Comparison of ENCODE assay signal across 9 mouse cellular contexts in genomic region chr14:23640665-23641064, GRCm38 (mm10).
DNase-seq lines count a peak whose midpoint lies in the region; ATAC-seq and TF ChIP-seq lines count a peak whose summit lies in the region.
"Had no signal": no experiment of that assay in that cellular context is flagged by ENCODE, and none has a peak within 500 bp of the region (broad histone marks: within the 10 kb centered on the region; RNA-seq: fewer than 3 reads in every experiment).

No protein-coding gene starts in this region.

- H3K4me1 ChIP-seq in hindbrain, postnatal 0 days (ENCODE audit: insufficient read depth, low read length), result 0 out of 2 replicates have a peak, but pooled peaks cover 6% of the 10 kb centered on the region
- no peaks in the 10 kb centered on the region for H3K4me1 ChIP-seq in hindbrain, embryonic 16.5 days (ENCODE audit: control insufficient read depth, insufficient read depth, low read depth, low read length)
- peaks cover 11% of the 10 kb centered on the region for H3K4me1 ChIP-seq in limb, embryonic 15.5 days
- H3K4me1 ChIP-seq in limb, embryonic 10.5 days, result peaks cover 9% of the 10 kb centered on the region; the same call in 1 of the 2 replicates
- H3K4me1 ChIP-seq: embryonic facial prominence, embryonic 15.5 days had no signal

- no peak for ATAC-seq in hindbrain, postnatal 0 days
- ATAC-seq in hindbrain, embryonic 16.5 days, result no peak
- no peak for ATAC-seq in limb, embryonic 15.5 days (ENCODE audit: insufficient number of reproducible peaks, low FRiP score, low TSS enrichment, low read depth)
- ATAC-seq in megakaryocyte-erythroid progenitor cell, adult 5-6 weeks (replicated peaks; ENCODE audit: low FRiP score, low TSS enrichment, poor library complexity, severe bottlenecking), result no peak

- H3K9ac ChIP-seq in hindbrain, postnatal 0 days (replicated peaks; ENCODE audit: low read length), result no peak overlapping the region
- H3K9ac ChIP-seq in hindbrain, embryonic 16.5 days (ENCODE audit: low read depth, low read length), result no peak overlapping the region
- no peak overlapping the region for H3K9ac ChIP-seq in limb, embryonic 15.5 days
- H3K9ac ChIP-seq: embryonic facial prominence, embryonic 15.5 days had no signal

- H3K4me3 ChIP-seq in hindbrain, postnatal 0 days (ENCODE audit: low read length), result no peak overlapping the region
- no peak overlapping the region for H3K4me3 ChIP-seq in hindbrain, embryonic 16.5 days (ENCODE audit: low read length)
- H3K4me3 ChIP-seq in limb, embryonic 15.5 days, result no peak overlapping the region
- H3K4me3 ChIP-seq in limb, embryonic 10.5 days, result no peak overlapping the region
- H3K4me3 ChIP-seq: embryonic facial prominence, embryonic 15.5 days had no signal

- H3K27ac ChIP-seq in hindbrain, postnatal 0 days, result no peak overlapping the region
- no peak overlapping the region for H3K27ac ChIP-seq in hindbrain, embryonic 16.5 days (ENCODE audit: low read depth, low read length)
- H3K27ac ChIP-seq in limb, embryonic 15.5 days, result peak overlapping the region; percentile 1; the same call in 1 of the 2 replicates
- no peak overlapping the region for H3K27ac ChIP-seq in limb, embryonic 10.5 days
- H3K27ac ChIP-seq: embryonic facial prominence, embryonic 15.5 days had no signal

- H3K4me2 ChIP-seq in hindbrain, postnatal 0 days (ENCODE audit: low read depth, low read length), result no peak overlapping the region
- no peak overlapping the region for H3K4me2 ChIP-seq in hindbrain, embryonic 16.5 days (ENCODE audit: low read length)
- no peak overlapping the region for H3K4me2 ChIP-seq in limb, embryonic 15.5 days
- H3K4me2 ChIP-seq: embryonic facial prominence, embryonic 15.5 days had no signal

- peak; percentile 44 for TF ChIP-seq CTCF in hindbrain, postnatal 0 days (IDR thresholded peaks at IDR 0.05; ENCODE audit: low read depth)

- no peaks in the 10 kb centered on the region for H3K9me3 ChIP-seq in hindbrain, postnatal 0 days (ENCODE audit: low read length)
- no peaks in the 10 kb centered on the region for H3K9me3 ChIP-seq in hindbrain, embryonic 16.5 days (ENCODE audit: control insufficient read depth, low read length)
- no peaks in the 10 kb centered on the region for H3K9me3 ChIP-seq in limb, embryonic 15.5 days
- H3K9me3 ChIP-seq in limb, embryonic 10.5 days (replicated peaks), result no peaks in the 10 kb centered on the region
- H3K9me3 ChIP-seq: embryonic facial prominence, embryonic 15.5 days had no signal

- no peaks in the 10 kb centered on the region for H3K36me3 ChIP-seq in hindbrain, postnatal 0 days (ENCODE audit: insufficient read depth, low read length)
- H3K36me3 ChIP-seq in hindbrain, embryonic 16.5 days (ENCODE audit: control insufficient read depth, insufficient read depth, low read length), result no peaks in the 10 kb centered on the region
- H3K36me3 ChIP-seq in limb, embryonic 15.5 days, result no peaks in the 10 kb centered on the region
- no peaks in the 10 kb centered on the region for H3K36me3 ChIP-seq in limb, embryonic 10.5 days
- H3K36me3 ChIP-seq: embryonic facial prominence, embryonic 15.5 days had no signal

- no peaks in the 10 kb centered on the region for H3K27me3 ChIP-seq in hindbrain, postnatal 0 days (ENCODE audit: insufficient read depth, low read length)
- no peaks in the 10 kb centered on the region for H3K27me3 ChIP-seq in hindbrain, embryonic 16.5 days (replicated peaks; ENCODE audit: control insufficient read depth, insufficient read depth, low read length)
- H3K27me3 ChIP-seq in limb, embryonic 15.5 days, result no peaks in the 10 kb centered on the region
- no peaks in the 10 kb centered on the region for H3K27me3 ChIP-seq in limb, embryonic 10.5 days (ENCODE audit: low read depth, poor library complexity, severe bottlenecking)
- H3K27me3 ChIP-seq: embryonic facial prominence, embryonic 15.5 days had no signal

- no peak for DNase-seq in hindbrain, postnatal 0 days (ENCODE audit: low spot score)
- no peak for DNase-seq in limb, embryonic 10.5 days (ENCODE audit: low spot score)
- DNase-seq in adrenal gland, adult (ENCODE audit: inconsistent age in 2 of 2, low spot score in 1 of 2), result peak; percentile 65 to 83
- DNase-seq in brain, adult 2 months (ENCODE audit: low read depth, low spot score), result peak; percentile 69
- DNase-seq: cerebellum, postnatal 10 days had no signal

- 55% methylated on average over 2 of the region's 2 CpGs for WGBS in hindbrain, postnatal 0 days
- 52% methylated on average over 2 of the region's 2 CpGs for WGBS in hindbrain, embryonic 16.5 days
- 33% methylated on average over 2 of the region's 2 CpGs for WGBS in limb, embryonic 15.5 days
- WGBS in limb, embryonic 10.5 days, result 44% methylated on average over 2 of the region's 2 CpGs

Comparison
In these comparisons a context has a peak if more than half of its experiments do, and no peak if none do; other contexts are left out.
1. DNase-seq: peak in adrenal gland, adult (2 of 2) and brain, adult 2 months (single experiment); none in hindbrain, postnatal 0 days (single experiment) and limb, embryonic 10.5 days (single experiment).